Mouse (Mus musculus) liver, postnatal 0 days (tissue): ENCODE measurements around the gene Cyp4x1.

ENCODE experiments used
- CTCF ChIP-seq: sonication (generic); IDR thresholded peaks from 2 replicates; pipeline ENCODE4 v1.5.1; 2016; ENCODE audit warnings: antibody characterized with exemption, low read depth
- EP300 ChIP-seq: IDR thresholded peaks from 2 replicates; pipeline ENCODE4 v1.6.1; 2016; ENCODE audit warnings: antibody characterized with exemption, low read depth, mild to moderate bottlenecking

GRCm38 (mm10) chr4:115062540-115062874 lies 71.6 kb downstream of the Cyp4x1 start:
- TF ChIP-seq EP300: no peak
- no peak for TF ChIP-seq CTCF
